Mouse (Mus musculus) heart, adult 2 months (tissue): ENCODE measurements around the gene Acot2. TPM values are rescaled to one million over a fixed set of nuclear protein-coding genes. Genes with fewer than 3 reads are reported as not detected.
"Not testable (repeated sequence)": the region's sequence is repeated elsewhere in the genome, so short reads cannot be mapped to it uniquely, and the experiment has no call there.

Experiments used
- DNase-seq, 2 experiments: peaks; one replicate each; pipeline ENCODE4 v3.0.0; 2021
- H3K27ac ChIP-seq: fragments of 200-600 bp; 2 replicates; pipeline ENCODE4 v1.8.1; 2022
- H3K27me3 ChIP-seq: fragments of 200-500 bp; 2 replicates; pipeline ENCODE4 v1.6.1; 2012; ENCODE audit warnings: mild to moderate bottlenecking, low read length, inconsistent platforms, mixed read lengths; ENCODE audit not compliant: control insufficient read depth, insufficient read depth
- H3K36me3 ChIP-seq: fragments of 200-500 bp; 2 replicates; pipeline ENCODE4 v1.6.1; 2012; ENCODE audit warnings: low read length, inconsistent platforms; ENCODE audit not compliant: control insufficient read depth, insufficient read depth
- H3K4me1 ChIP-seq: fragments of 200-500 bp; 2 replicates; pipeline ENCODE4 v1.6.1; 2011; ENCODE audit warnings: low read length; ENCODE audit not compliant: control insufficient read depth, insufficient read depth
- H3K4me3 ChIP-seq: fragments of 200-600 bp; 2 replicates; pipeline ENCODE4 v1.8.1; 2022
- H3K79me2 ChIP-seq: fragments of 200-500 bp; replicated peaks from 2 replicates; pipeline ENCODE4 v1.6.1; 2012; ENCODE audit warnings: mild to moderate bottlenecking, inconsistent platforms, low read length, moderate library complexity, mixed read lengths; ENCODE audit not compliant: control insufficient read depth, insufficient read depth
- H3K9ac ChIP-seq: fragments of 200-500 bp; 2 replicates; pipeline ENCODE4 v1.6.1; 2012; ENCODE audit warnings: low read depth, mild to moderate bottlenecking, control low read depth, inconsistent platforms, low read length, mixed read lengths
- CTCF ChIP-seq: fragments of 200-600 bp; IDR thresholded peaks from 2 replicates; pipeline ENCODE4 v1.8.1; 2022; ENCODE audit warnings: antibody characterized with exemption, mild to moderate bottlenecking, moderate library complexity
- EP300 ChIP-seq: fragments of 200-500 bp; IDR thresholded peaks from 2 replicates; pipeline ENCODE4 v1.6.1; 2011; ENCODE audit warnings: low read depth, low read length, control low read depth; ENCODE audit not compliant: insufficient read depth
- POLR2A ChIP-seq: fragments of 200-500 bp; IDR thresholded peaks from 2 replicates; pipeline ENCODE4 v1.6.1; 2011; ENCODE audit warnings: mild to moderate bottlenecking, low read depth, low read length, control low read depth; ENCODE audit not compliant: insufficient read depth
- WGBS: fragments of 180-500 bp; shearing (Covaris S2); methylation state at CpG from one replicate; pipeline ENCODE4 v1.1.7; 2018; 5-methylcytosine and 5-hydroxymethylcytosine counted together
- intact Hi-C: fragments of 180-260 bp; cut with DNase I; formaldehyde crosslinking; loops from one replicate; pipeline ENCODE4 v1.15.1; 2025
- polyA plus RNA-seq: library from polyadenylated mRNA; depleted of rRNA; stranded (reverse); fragments of >200 nt; gene quantifications from 2 replicates; pipeline ENCODE4 v1.2.3, GENCODE M21; 2012
- total RNA-seq, 2 experiments: library from RNA; stranded (reverse); gene quantifications; 2 replicates each; pipeline ENCODE4 v1.2.3; 2021

Gene Acot2
- total and polyA plus RNA-seq, 3 experiments, result 44.4 to 114 (median 112) TPM

DNA sequence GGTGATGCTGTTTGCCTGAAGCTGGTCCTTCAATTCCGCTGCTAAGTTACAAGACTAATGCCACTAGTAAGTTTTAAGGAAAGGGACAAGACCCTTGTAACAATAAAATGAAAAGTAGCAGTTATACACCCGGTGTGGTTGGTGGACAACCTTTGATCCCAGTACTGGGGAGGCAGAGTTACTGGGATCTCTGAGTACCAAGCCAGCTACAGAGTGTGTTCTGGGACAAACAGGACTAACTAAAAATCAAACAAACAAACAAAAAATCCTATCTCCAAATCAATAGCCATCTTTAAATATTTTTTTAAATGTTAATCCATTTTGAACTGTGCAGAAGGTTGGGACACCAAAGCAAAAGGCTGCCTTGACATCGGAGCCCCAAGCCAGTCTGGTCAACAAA lies 22.5 kb downstream of the Acot2 start:
- Histone ChIP-seq H3K79me2 (no peaks in the 10 kb centered on the region), H3K36me3 (no peaks in the 10 kb centered on the region), H3K4me3 (peak overlapping the region; percentile 56), H3K27ac (no peak overlapping the region), H3K4me1 (peaks cover 2% of the 10 kb centered on the region), H3K27me3 (no peaks in the 10 kb centered on the region), H3K9ac (no peak overlapping the region)
- 89% methylated on average over 3 of the region's 3 CpGs for whole genome bisulfite sequencing
- no peak for TF ChIP-seq POLR2A
- TF ChIP-seq CTCF, result no peak
- no peak for TF ChIP-seq EP300
- intact Hi-C loops, result no loop called here
- DNase-seq, result no peak

DNA sequence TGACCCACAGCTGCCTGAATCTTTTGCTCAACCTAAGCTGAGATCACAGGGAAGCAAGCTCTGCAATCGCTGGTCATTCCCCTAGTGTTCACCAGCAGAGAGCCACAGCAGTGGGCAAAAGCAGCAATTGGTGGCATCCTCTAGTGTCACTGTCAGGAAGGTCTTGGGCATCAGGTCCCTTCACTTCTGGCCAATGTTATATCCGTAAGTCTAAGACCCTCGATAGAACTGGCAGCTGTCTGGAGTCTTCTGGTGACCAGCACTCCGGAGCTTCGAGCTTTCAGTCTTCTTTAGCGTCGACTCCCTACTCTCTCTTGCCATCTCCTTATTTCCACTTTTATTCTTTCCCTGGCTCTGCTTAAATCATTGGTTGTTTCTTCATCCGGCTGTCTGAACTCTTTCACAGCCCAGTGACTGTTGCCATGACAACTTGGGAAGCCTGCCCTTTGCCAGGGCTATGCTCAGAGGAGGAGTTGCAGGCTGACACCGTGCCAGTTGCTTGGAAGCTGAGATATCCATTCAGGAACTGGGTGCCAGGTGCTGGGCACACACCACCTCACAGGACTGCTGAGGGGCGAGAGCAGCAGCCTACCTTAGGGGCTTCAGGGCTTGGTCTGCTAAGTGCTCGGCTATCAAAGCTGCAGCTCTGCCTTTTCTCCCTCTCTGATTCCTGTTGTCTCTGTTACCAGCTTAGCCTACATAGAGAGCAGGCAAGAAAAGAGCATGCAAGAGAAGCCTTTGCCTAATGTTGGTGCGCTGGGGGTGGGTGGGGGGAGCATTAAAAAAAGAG lies 23.8 kb downstream of the Acot2 start:
- Histone ChIP-seq H3K79me2 (no peaks in the 10 kb centered on the region), H3K36me3 (no peaks in the 10 kb centered on the region), H3K9ac (no peak overlapping the region), H3K4me3 (no peak overlapping the region), H3K4me1 (peaks cover 2% of the 10 kb centered on the region), H3K27me3 (no peaks in the 10 kb centered on the region), H3K27ac (no peak overlapping the region)
- TF ChIP-seq EP300 (no peak), POLR2A (no peak), CTCF (no peak)
- peak; percentile 55 to 72 for DNase-seq
- 45% methylated on average over 12 of the region's 12 CpGs for WGBS
- intact Hi-C loops, result no loop called here

GRCm38 (mm10) chr12:84013130-84013529 lies 25.5 kb downstream of the Acot2 start:
- no peaks in the 10 kb centered on the region for H3K36me3 ChIP-seq
- no peaks in the 10 kb centered on the region for H3K27me3 ChIP-seq
- no peak overlapping the region for H3K4me3 ChIP-seq
- no peak for TF ChIP-seq POLR2A
- TF ChIP-seq CTCF, result 0 out of 2 replicates have a peak, but pooled peaks have one; percentile 15
- DNase-seq, result no peak
- H3K4me1 ChIP-seq, result peaks cover 2% of the 10 kb centered on the region
- H3K27ac ChIP-seq, result no peak overlapping the region
- no peak overlapping the region for H3K9ac ChIP-seq
- no peaks in the 10 kb centered on the region for H3K79me2 ChIP-seq
- 72% methylated on average over 6 of the region's 6 CpGs for WGBS
- intact Hi-C loops, result no loop called here

- Histone ChIP-seq H3K27ac (no peak overlapping the region), H3K9ac (no peak overlapping the region), H3K27me3 (no peaks in the 10 kb centered on the region), H3K4me3 (no peak overlapping the region), H3K4me1 (peaks cover 2% of the 10 kb centered on the region), H3K36me3 (no peaks in the 10 kb centered on the region), H3K79me2 (no peaks in the 10 kb centered on the region)
- no peak for DNase-seq
- WGBS, result 92% methylated on average over 7 of the region's 7 CpGs
- TF ChIP-seq EP300, result no peak
- no peak for TF ChIP-seq CTCF
- TF ChIP-seq POLR2A, result no peak
- intact Hi-C loops, result no loop called here
Observed at GRCm38 (mm10) chr12:84013701-84014100, 26.0 kb downstream of the Acot2 start.

DNA sequence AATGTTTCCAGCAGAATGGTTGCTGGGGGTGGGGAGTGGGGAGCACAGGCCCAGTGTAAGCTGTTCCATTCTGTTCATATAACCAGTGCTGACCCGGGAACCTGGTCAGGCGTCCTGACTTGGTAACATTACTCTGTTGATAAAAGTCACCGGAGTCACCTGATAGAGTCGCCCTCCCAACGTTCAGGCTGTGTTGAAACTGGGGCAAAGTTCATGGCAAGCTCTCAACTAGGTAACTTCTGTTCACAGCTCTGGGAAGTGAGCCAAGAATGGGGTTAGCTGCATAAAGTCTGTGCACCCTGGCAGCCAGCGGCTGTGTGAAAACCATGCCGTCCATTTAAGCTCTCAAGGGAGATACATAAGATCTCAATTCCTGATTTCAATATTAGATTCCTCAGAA lies 32.9 kb downstream of the Acot2 start:
- 5% methylated on average over 7 of the region's 7 CpGs for WGBS
- H3K27ac ChIP-seq, H3K27me3 ChIP-seq, H3K4me3 ChIP-seq, H3K4me1 ChIP-seq, H3K79me2 ChIP-seq, intact Hi-C loops, H3K9ac ChIP-seq, H3K36me3 ChIP-seq: not testable (repeated sequence)
- peak; percentile 77; the same call in 1 of the 2 replicates for TF ChIP-seq EP300
- DNase-seq, result peak; percentile 53 to 82

DNA sequence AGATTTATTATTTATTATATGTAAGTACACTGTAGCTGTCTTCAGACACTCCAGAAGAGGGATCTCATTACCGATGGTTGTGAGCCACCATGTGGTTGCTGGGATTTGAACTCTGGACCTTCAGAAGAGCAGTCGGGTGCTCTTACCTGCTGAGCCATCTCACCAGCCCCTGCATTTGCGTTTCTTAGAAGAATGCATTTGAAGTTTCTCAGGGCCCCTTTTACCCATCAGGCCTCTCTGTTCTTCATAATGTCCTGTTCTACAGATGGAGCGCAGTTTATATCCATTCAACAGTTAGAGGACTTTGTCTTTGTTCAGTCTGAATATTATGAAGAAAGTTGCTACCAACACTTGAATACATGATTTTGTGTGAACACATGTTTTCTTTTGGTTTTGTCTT lies 34.6 kb downstream of the Acot2 start:
- DNase-seq, H3K9ac ChIP-seq, H3K27ac ChIP-seq, H3K79me2 ChIP-seq, H3K4me3 ChIP-seq, intact Hi-C loops, H3K4me1 ChIP-seq, H3K36me3 ChIP-seq, H3K27me3 ChIP-seq: not testable (repeated sequence)
- 97% methylated on average over 4 of the region's 4 CpGs for WGBS
